Mouse (Mus musculus): ENCODE data around the gene Tmco4. TPM values are rescaled to one million over a fixed set of nuclear protein-coding genes. Genes with fewer than 3 reads are reported as not detected.

Gene Tmco4
- polyA plus RNA-seq, 1 experiment from 2014 or later: 1.5 TPM

DNA sequence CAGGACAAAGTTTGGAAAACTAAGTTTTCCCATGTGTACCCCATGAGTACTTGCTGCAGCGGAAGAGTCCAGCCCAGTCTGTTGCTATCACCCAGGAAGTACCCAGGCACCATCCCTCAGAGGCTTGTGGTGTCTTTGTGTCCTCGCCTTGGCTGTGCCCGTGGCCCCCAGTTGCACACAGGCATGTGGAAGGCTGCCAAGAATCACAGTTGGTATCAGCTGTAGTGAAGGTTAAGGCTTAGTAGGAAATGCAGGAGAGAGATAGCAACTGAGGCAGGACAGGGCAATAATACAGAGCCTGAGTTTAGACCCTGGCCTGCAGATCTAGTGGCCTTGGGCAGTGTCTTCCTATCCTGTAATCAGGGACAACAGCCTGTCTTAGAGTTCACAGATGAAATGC lies 47.7 kb downstream of the Tmco4 start:
- Histone ChIP-seq H3K4me1 (replicated peaks) (peaks cover 13% of the 10 kb centered on the region), H3K9me3 (replicated peaks) (no peaks in the 10 kb centered on the region), H3K36me3 (no peaks in the 10 kb centered on the region), H3K9ac (no peak overlapping the region), H3K27ac (0 out of 2 replicates have a peak overlapping the region, but pooled peaks have one; percentile 5), H3K4me2 (no peak overlapping the region), H3K4me3 (replicated peaks) (no peak overlapping the region), H3K27me3 (no peaks in the 10 kb centered on the region)
- ATAC-seq (ENCODE audit: low read depth): no peak
- no peak for DNase-seq
- 68% methylated on average over 3 of the region's 3 CpGs for WGBS (ENCODE audit: insufficient replicate concordance)

DNA sequence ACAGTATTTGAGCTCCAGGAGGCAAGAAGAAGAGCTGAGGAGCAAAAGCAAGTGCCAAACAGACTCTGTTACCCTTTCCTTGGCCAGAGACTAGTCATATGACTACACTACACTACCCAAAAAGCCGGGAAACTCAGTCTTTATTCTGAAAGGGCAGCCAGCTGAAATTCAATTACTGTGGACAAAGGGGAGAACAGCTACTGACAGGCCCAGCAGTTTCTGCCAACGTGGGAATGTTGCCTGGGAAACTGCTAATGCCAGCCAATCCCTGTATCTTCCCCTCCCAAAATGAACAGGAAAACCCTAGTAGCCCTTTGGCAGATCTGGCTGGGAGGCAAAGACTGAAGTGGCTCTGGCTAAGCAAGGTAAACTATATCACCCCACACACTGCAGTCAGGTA lies 51.7 kb downstream of the Tmco4 start:
- no peak overlapping the region for H3K4me2 ChIP-seq
- no peaks in the 10 kb centered on the region for H3K9me3 ChIP-seq (replicated peaks)
- WGBS (ENCODE audit: insufficient replicate concordance): 26% methylated on average over 2 of the region's 2 CpGs
- H3K4me1 ChIP-seq (replicated peaks): peaks cover 11% of the 10 kb centered on the region
- no peak overlapping the region for H3K27ac ChIP-seq
- H3K9ac ChIP-seq: no peak overlapping the region
- no peak overlapping the region for H3K4me3 ChIP-seq (replicated peaks)
- DNase-seq (no peak), ATAC-seq (ENCODE audit: low read depth) (no peak)
- no peaks in the 10 kb centered on the region for H3K27me3 ChIP-seq
- H3K36me3 ChIP-seq: no peaks in the 10 kb centered on the region

- H3K4me1 ChIP-seq (replicated peaks): no peaks in the 10 kb centered on the region
- WGBS (ENCODE audit: insufficient replicate concordance): 52% methylated on average over 6 of the region's 6 CpGs
- no peak overlapping the region for H3K27ac ChIP-seq
- H3K4me3 ChIP-seq (replicated peaks): no peak overlapping the region
- ATAC-seq (ENCODE audit: low read depth) (no peak), DNase-seq (no peak)
- no peak overlapping the region for H3K4me2 ChIP-seq
- H3K9me3 ChIP-seq (replicated peaks): no peaks in the 10 kb centered on the region
- H3K36me3 ChIP-seq: no peaks in the 10 kb centered on the region
- H3K9ac ChIP-seq: no peak overlapping the region
- H3K27me3 ChIP-seq: no peaks in the 10 kb centered on the region
Observed at GRCm38 (mm10) chr4:139030675-139031074, 58.0 kb downstream of the Tmco4 start.

DNA sequence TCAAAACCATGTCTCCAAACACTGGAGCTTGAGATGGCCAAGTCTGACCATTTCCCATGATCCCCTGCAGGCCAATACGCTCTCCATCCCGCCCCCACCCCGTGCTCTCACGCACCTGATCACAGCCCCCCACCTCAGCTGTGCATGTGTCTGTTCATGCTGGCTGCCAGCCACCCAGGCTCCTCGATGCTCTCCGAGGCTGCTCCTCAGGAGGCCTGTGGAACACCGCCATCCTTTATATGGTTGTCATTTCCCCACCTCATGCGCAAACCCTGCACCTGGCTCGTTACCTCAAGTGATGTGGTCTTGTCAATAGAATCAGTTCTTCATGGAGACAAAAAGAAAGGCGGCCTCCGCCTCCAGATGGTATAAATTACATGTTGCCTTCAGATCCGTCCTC lies 59.8 kb downstream of the Tmco4 start:
- Histone ChIP-seq H3K9me3 (replicated peaks) (no peaks in the 10 kb centered on the region), H3K27me3 (no peaks in the 10 kb centered on the region), H3K4me1 (replicated peaks) (no peaks in the 10 kb centered on the region), H3K4me3 (replicated peaks) (no peak overlapping the region), H3K9ac (no peak overlapping the region), H3K27ac (no peak overlapping the region), H3K36me3 (no peaks in the 10 kb centered on the region), H3K4me2 (no peak overlapping the region)
- WGBS (ENCODE audit: insufficient replicate concordance): 67% methylated on average over 12 of the region's 12 CpGs
- DNase-seq: no peak
- no peak for ATAC-seq (ENCODE audit: low read depth)

DNA sequence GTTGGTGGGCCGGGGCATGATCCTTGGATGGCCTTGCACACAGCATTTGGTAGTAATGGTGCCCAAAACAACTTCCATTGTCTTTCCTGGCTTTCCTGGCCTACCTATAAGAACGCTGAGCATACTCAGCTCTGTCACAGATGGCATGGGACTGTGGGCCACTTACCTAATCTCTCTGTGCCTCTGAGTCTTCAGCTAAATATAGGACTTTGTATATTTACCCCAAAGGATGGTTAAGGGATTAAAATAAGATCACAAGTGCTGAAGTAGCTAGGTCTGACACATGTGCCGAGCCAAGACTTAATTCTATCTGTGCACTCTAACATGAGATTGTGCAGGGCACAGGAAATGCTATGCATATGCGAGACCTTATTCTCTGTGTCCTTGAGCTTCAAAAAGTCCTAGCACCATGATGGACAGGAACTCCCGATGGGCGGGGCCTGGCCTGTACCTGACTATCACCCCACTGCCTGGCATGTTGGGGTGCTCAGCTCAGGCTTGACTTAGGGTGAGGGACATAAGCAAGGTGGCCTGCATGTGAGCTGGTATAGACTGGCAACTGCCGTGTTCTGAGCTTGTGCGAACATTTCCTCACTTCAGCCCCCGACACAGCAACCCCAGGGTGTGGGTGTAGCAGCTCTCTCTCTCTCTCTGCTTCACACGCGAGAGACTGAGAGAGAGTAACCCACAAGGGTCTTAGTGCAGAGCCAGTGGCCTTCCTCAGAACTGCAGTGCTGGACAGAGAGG lies 60.7 kb downstream of the Tmco4 start:
- Histone ChIP-seq H3K4me3 (replicated peaks) (no peak overlapping the region), H3K4me2 (no peak overlapping the region), H3K27me3 (no peaks in the 10 kb centered on the region), H3K36me3 (no peaks in the 10 kb centered on the region), H3K9me3 (replicated peaks) (no peaks in the 10 kb centered on the region), H3K27ac (no peak overlapping the region), H3K4me1 (replicated peaks) (no peaks in the 10 kb centered on the region), H3K9ac (no peak overlapping the region)
- DNase-seq (no peak), ATAC-seq (ENCODE audit: low read depth) (no peak)
- 65% methylated on average over 11 of the region's 11 CpGs for WGBS (ENCODE audit: insufficient replicate concordance)

DNA sequence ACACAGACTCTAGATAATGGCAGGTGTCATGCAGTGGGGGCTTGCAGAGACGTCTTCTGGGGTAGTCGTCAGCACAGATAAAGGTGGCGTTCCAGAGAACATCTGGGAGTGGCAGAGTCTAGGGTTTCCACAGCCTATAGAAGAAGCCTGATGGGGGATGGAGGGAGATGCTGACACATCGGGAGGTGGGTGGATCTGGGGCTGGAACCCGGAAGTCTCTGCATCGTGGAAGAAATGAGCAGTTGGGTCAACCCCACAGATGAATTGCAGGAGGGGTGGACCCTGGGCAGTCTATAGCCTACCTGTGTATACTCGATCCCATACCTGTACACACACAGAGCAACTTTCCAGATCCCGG lies 61.3 kb downstream of the Tmco4 start:
- H3K27ac ChIP-seq: no peak overlapping the region
- DNase-seq: no peak
- 67% methylated on average over 8 of the region's 8 CpGs for WGBS (ENCODE audit: insufficient replicate concordance)
- H3K36me3 ChIP-seq: no peaks in the 10 kb centered on the region
- no peak overlapping the region for H3K4me2 ChIP-seq
- ATAC-seq (ENCODE audit: low read depth): no peak
- H3K9me3 ChIP-seq (replicated peaks): no peaks in the 10 kb centered on the region
- H3K4me1 ChIP-seq (replicated peaks): no peaks in the 10 kb centered on the region
- no peak overlapping the region for H3K9ac ChIP-seq
- H3K27me3 ChIP-seq: 0 out of 2 replicates have a peak, but pooled peaks cover 5% of the 10 kb centered on the region
- H3K4me3 ChIP-seq (replicated peaks): no peak overlapping the region

- ATAC-seq (ENCODE audit: low read depth): no peak
- Histone ChIP-seq H3K4me3 (replicated peaks) (no peak overlapping the region), H3K27ac (no peak overlapping the region), H3K4me1 (replicated peaks) (no peaks in the 10 kb centered on the region), H3K9me3 (replicated peaks) (no peaks in the 10 kb centered on the region), H3K27me3 (peaks cover 10% of the 10 kb centered on the region; the same call in 1 of the 2 replicates), H3K36me3 (no peaks in the 10 kb centered on the region), H3K9ac (no peak overlapping the region), H3K4me2 (no peak overlapping the region)
- WGBS (ENCODE audit: insufficient replicate concordance): 51% methylated on average over 4 of the region's 4 CpGs
- no peak for DNase-seq
Observed at GRCm38 (mm10) chr4:139034540-139034939, 61.9 kb downstream of the Tmco4 start.

- H3K27me3 ChIP-seq: peaks cover 12% of the 10 kb centered on the region; the same call in 1 of the 2 replicates
- no peak for DNase-seq
Observed at GRCm38 (mm10) chr4:139034942-139035341, 62.3 kb downstream of the Tmco4 start.

DNA sequence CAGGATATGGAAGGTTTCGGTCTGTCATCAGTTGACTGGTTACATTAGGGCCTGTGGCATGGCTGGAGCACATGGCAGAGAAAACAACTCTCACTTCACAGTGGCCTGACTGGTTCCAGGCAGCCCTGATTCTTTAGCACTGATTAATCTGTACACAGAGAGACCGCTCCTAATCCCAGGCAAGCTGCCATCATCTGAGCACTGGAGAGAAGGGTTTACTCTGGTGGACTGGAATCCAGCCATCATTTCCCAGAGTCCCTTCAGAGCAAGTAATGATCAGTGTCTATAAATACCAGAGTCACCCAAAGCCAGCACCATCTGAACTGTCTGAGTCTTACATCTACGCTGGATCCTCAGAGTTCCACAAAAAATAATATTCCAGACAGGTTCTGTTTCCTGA lies 63.1 kb downstream of the Tmco4 start:
- H3K4me3 ChIP-seq (replicated peaks): no peak overlapping the region
- 77% methylated on average over 3 of the region's 3 CpGs for WGBS (ENCODE audit: insufficient replicate concordance)
- H3K36me3 ChIP-seq: no peaks in the 10 kb centered on the region
- H3K9ac ChIP-seq: no peak overlapping the region
- H3K27ac ChIP-seq: no peak overlapping the region
- no peaks in the 10 kb centered on the region for H3K4me1 ChIP-seq (replicated peaks)
- DNase-seq (no peak), ATAC-seq (ENCODE audit: low read depth) (no peak)
- peaks cover 21% of the 10 kb centered on the region; the same call in 1 of the 2 replicates for H3K27me3 ChIP-seq
- H3K4me2 ChIP-seq: no peak overlapping the region
- H3K9me3 ChIP-seq (replicated peaks): no peaks in the 10 kb centered on the region

More at GRCm38 (mm10) chr4:139034942-139035341, 62.3 kb downstream of the Tmco4 start:
- H3K27ac ChIP-seq: no peak overlapping the region
- no peaks in the 10 kb centered on the region for H3K9me3 ChIP-seq (replicated peaks)
- no peaks in the 10 kb centered on the region for H3K36me3 ChIP-seq
- WGBS (ENCODE audit: insufficient replicate concordance): 79% methylated on average over 3 of the region's 3 CpGs
- no peaks in the 10 kb centered on the region for H3K4me1 ChIP-seq (replicated peaks)
- no peak for ATAC-seq (ENCODE audit: low read depth)
- no peak overlapping the region for H3K4me3 ChIP-seq (replicated peaks)
- no peak overlapping the region for H3K4me2 ChIP-seq
- H3K9ac ChIP-seq: no peak overlapping the region

DNA sequence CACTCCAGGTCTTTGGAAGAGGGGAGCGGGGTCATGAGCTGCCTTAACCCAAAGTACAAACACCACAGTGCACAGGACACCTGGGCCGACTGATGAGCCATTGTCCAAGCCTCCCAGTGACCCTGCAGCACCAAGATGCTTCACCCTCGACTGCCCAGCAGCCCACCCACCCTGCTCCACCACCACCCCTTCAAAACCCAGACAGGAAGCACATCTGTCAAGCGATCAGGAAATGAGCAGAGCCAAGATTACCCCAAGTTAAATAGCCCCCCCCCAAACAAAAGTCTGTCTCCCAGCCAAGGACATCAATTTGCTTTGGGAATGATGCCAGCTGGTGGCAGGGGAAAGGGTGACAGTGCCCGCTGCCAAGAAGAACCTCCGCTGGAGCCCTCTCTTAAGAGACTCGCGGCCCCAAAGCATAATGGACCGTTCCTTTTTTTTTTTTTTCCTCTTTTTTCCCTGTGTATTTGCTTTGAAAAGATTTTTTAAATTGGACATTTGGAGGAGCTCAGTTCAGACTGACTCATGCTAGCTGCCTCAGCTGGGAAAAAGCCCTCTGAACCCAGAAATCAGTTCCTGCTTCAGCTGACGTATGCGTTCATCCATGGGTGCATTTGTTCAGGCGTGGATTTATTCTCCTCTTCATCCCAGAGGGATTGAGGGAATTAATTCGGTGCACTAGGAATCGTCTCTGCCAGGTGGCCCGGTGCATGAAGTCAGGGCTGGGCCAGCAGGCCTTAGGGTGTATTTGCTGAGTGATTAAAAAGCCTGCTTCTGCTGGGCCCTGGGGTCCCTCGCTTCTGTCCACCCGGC lies 65.3 kb downstream of the Tmco4 start:
- no peak overlapping the region for H3K9ac ChIP-seq
- H3K4me3 ChIP-seq (replicated peaks): no peak overlapping the region
- WGBS (ENCODE audit: insufficient replicate concordance): 67% methylated on average over 17 of the region's 17 CpGs
- no peaks in the 10 kb centered on the region for H3K9me3 ChIP-seq (replicated peaks)
- H3K27ac ChIP-seq: no peak overlapping the region
- no peaks in the 10 kb centered on the region for H3K36me3 ChIP-seq
- peaks cover 25% of the 10 kb centered on the region; the same call in 1 of the 2 replicates for H3K27me3 ChIP-seq
- H3K4me1 ChIP-seq (replicated peaks): no peaks in the 10 kb centered on the region
- DNase-seq (no peak), ATAC-seq (ENCODE audit: low read depth) (no peak)
- H3K4me2 ChIP-seq: no peak overlapping the region

DNA sequence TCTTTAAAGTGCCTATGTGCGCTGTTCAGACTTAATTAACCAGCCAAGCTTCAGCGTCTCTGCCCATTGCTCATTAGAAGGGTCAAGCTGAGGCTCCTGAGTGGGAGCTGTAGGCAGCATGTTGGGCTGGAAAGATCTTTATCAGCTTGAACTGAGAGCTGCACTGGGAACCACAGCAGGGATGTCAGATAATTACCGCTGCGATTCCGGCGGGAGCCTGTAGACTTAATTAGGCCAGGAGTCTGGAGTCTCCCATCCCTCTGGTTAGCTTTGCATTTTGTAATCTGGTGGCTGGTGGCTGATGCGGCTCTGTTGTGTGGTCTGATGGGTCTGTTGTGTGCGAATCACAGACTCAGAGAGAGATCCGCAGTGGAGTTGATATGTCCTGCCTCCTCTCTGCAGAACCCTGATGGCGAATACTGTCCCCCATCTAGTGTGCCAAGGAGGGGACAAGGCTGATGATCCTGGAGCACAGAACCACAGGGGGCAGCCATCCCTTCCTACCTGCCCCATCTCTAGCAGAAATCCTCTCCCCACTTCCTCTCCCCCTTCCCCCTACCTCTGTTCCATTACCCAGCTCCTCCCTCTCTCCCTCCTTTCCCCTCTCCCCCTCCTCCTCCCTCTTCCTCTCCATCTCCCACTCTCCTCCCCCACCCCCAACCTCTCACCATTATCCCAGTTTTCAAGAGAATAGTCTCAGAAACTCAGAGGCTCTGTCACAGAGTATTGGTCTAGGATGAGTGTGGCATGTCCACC lies 67.6 kb downstream of the Tmco4 start:
- H3K4me2 ChIP-seq: no peak overlapping the region
- peaks cover 25% of the 10 kb centered on the region; the same call in 1 of the 2 replicates for H3K27me3 ChIP-seq
- no peak for DNase-seq
- no peak for ATAC-seq (ENCODE audit: low read depth)
- H3K9me3 ChIP-seq (replicated peaks): no peaks in the 10 kb centered on the region; the same call in 1 of the 2 replicates
- 9% methylated on average over 10 of the region's 10 CpGs for WGBS (ENCODE audit: insufficient replicate concordance)
- H3K36me3 ChIP-seq: no peaks in the 10 kb centered on the region
- H3K4me3 ChIP-seq (replicated peaks): no peak overlapping the region
- no peaks in the 10 kb centered on the region for H3K4me1 ChIP-seq (replicated peaks)
- no peak overlapping the region for H3K9ac ChIP-seq
- H3K27ac ChIP-seq: no peak overlapping the region
